Mouse (Mus musculus) kidney, adult 2 months (tissue): ENCODE data around the gene Nrap.

Source experiments
- CTCF ChIP-seq: fragments of 200-500 bp; conservative IDR thresholded peaks from 2 replicates; pipeline ENCODE4 v1.5.1; 2011; ENCODE audit warnings: low read depth, mild to moderate bottlenecking, control low read depth, low read length, moderate library complexity, mixed read lengths; ENCODE audit not compliant: insufficient read depth, insufficient read length
- POLR2A ChIP-seq: fragments of 200-500 bp; IDR thresholded peaks from one replicate; pipeline ENCODE4 v1.6.1; 2011; ENCODE audit warnings: low read depth, low read length, control low read depth

DNA sequence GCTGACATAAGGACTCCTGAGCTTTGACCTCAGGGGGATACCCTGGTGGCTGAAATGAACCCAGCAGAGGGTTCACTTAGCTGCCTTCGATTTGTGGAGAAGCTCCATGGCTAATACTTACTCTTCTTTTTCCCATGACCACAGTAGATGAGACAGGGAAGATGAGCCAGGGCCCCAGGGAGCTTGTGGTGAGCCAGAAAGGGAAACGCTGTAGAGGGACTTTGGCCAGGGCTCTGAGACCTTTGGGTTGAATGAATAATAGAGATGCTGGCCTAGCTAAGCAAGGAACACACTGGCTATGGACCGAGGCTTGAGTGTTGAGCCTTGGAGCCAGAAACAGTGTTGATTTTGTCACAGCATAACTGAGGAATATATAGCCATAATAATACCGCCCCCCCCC is 101.4 kb downstream of the Nrap start:
- TF ChIP-seq CTCF (no peak), POLR2A (no peak)
